ENCODE assay signal across 8 mouse cellular contexts in the genomic region with DNA sequence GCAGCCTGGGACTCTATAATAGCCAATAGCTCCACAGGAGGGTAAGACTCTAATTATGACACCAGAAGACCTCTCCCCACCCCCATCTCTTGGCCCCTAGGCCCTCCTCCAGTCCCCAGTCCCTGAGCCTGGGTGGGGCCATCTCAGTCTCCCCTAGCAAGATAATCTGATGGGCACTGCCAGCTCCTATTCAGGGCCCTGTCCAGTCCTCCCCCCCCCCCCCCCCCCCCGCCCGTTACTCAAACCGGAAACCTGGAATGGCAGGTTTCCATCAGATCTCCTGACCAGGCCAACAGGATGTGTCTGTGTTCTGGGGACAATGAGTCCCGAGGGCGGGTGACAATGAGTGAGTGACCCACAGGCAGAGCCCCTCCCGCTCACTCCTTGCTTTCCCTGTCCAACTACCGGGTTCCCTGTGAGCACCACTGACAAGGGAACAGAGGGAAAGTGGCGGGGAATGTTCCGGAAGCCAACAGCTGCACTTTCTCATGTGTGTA.
DNase-seq lines count a peak whose midpoint lies in the region; ATAC-seq and TF ChIP-seq lines count a peak whose summit lies in the region.

No protein-coding gene starts in this region.

- intact Hi-C loops in heart, postnatal 10 days (cut with DNase I), result loop anchor here (2.0 to 10.0 kb wide), 3 partner anchors 65 to 1393 kb away; no protein-coding TSS in a partner anchor
- intact Hi-C loops in left cerebral cortex, postnatal 36 days (cut with DNase I), result no loop called here
- intact Hi-C loops in left cerebral cortex, postnatal 14 days (cut with DNase I), result no loop called here

- no peaks in the 10 kb centered on the region for H3K4me1 ChIP-seq in midbrain, embryonic 13.5 days (replicated peaks)
- H3K4me1 ChIP-seq in midbrain, postnatal 0 days (ENCODE audit: insufficient read depth, low read length), result no peaks in the 10 kb centered on the region
- H3K4me1 ChIP-seq in limb, embryonic 10.5 days, result peaks cover 13% of the 10 kb centered on the region
- no peaks in the 10 kb centered on the region; the same call in 1 of the 2 replicates for H3K4me1 ChIP-seq in stomach, embryonic 16.5 days (ENCODE audit: control insufficient read depth, insufficient read depth, low read length)

- no peak overlapping the region for H3K27ac ChIP-seq in midbrain, embryonic 13.5 days
- H3K27ac ChIP-seq in midbrain, postnatal 0 days (ENCODE audit: low read depth, low read length), result no peak overlapping the region
- H3K27ac ChIP-seq in limb, embryonic 10.5 days, result peak overlapping the region; percentile 39; the same call in 1 of the 2 replicates
- peak overlapping the region; percentile 40 for H3K27ac ChIP-seq in stomach, embryonic 16.5 days (ENCODE audit: low read length)

- H3K27me3 ChIP-seq in midbrain, embryonic 13.5 days, result no peaks in the 10 kb centered on the region
- H3K27me3 ChIP-seq in midbrain, postnatal 0 days (ENCODE audit: insufficient read depth, low read length), result no peaks in the 10 kb centered on the region
- no peaks in the 10 kb centered on the region for H3K27me3 ChIP-seq in limb, embryonic 10.5 days (ENCODE audit: low read depth, poor library complexity, severe bottlenecking)
- no peaks in the 10 kb centered on the region for H3K27me3 ChIP-seq in stomach, embryonic 16.5 days (ENCODE audit: control insufficient read depth, insufficient read depth, low read length)

- H3K36me3 ChIP-seq in midbrain, embryonic 13.5 days, result no peaks in the 10 kb centered on the region
- H3K36me3 ChIP-seq in midbrain, postnatal 0 days (ENCODE audit: insufficient read depth, low read length), result no peaks in the 10 kb centered on the region
- peaks cover 89% of the 10 kb centered on the region for H3K36me3 ChIP-seq in limb, embryonic 10.5 days
- no peaks in the 10 kb centered on the region; the same call in 1 of the 2 replicates for H3K36me3 ChIP-seq in stomach, embryonic 16.5 days (ENCODE audit: control insufficient read depth, insufficient read depth, low read length)

- H3K4me2 ChIP-seq in midbrain, embryonic 13.5 days (replicated peaks), result no peak overlapping the region
- no peak overlapping the region for H3K4me2 ChIP-seq in midbrain, postnatal 0 days (ENCODE audit: low read depth, low read length, poor library complexity, severe bottlenecking)
- no peak overlapping the region for H3K4me2 ChIP-seq in stomach, embryonic 16.5 days (ENCODE audit: low read depth, low read length)

- no peak for TF ChIP-seq CTCF in midbrain, postnatal 0 days (IDR thresholded peaks at IDR 0.05)

- DNase-seq in midbrain, postnatal 0 days (ENCODE audit: low spot score), result no peak
- DNase-seq in heart, postnatal 10 days, result peak; percentile 75 to 80
- no peak for DNase-seq in limb, embryonic 10.5 days (ENCODE audit: low spot score)
- DNase-seq in left cerebral cortex, postnatal 36 days (ENCODE audit: low spot score in 2 of 2), result no peak
- DNase-seq in left cerebral cortex, postnatal 14 days (ENCODE audit: low spot score in 2 of 2), result no peak
- DNase-seq in thymus, postnatal 25 days, result no peak

- H3K9ac ChIP-seq in midbrain, embryonic 13.5 days (replicated peaks), result no peak overlapping the region
- no peak overlapping the region for H3K9ac ChIP-seq in midbrain, postnatal 0 days (replicated peaks; ENCODE audit: low read length, poor library complexity, severe bottlenecking)
- no peak overlapping the region for H3K9ac ChIP-seq in stomach, embryonic 16.5 days (ENCODE audit: low read length)

- H3K4me3 ChIP-seq in midbrain, embryonic 13.5 days (replicated peaks), result no peak overlapping the region
- H3K4me3 ChIP-seq in midbrain, postnatal 0 days (ENCODE audit: low read depth, low read length), result no peak overlapping the region
- no peak overlapping the region for H3K4me3 ChIP-seq in limb, embryonic 10.5 days
- H3K4me3 ChIP-seq in stomach, embryonic 16.5 days (replicated peaks; ENCODE audit: low read length), result no peak overlapping the region

- 0 out of 2 replicates have a peak, but pooled peaks have one; percentile 26 for ATAC-seq in midbrain, embryonic 13.5 days
- no peak for ATAC-seq in midbrain, postnatal 0 days (ENCODE audit: low FRiP score)
- peak; percentile 48; the same call in 1 of the 2 replicates for ATAC-seq in stomach, embryonic 16.5 days (ENCODE audit: insufficient read depth, low FRiP score)

- 73% methylated on average over 7 of the region's 9 CpGs for WGBS in midbrain, embryonic 13.5 days
- 83% methylated on average over 7 of the region's 9 CpGs for WGBS in midbrain, postnatal 0 days
- 69% methylated on average over 7 of the region's 9 CpGs for WGBS in limb, embryonic 10.5 days
- WGBS in stomach, embryonic 16.5 days, result 49% methylated on average over 8 of the region's 9 CpGs

- no peaks in the 10 kb centered on the region for H3K9me3 ChIP-seq in midbrain, embryonic 13.5 days
- H3K9me3 ChIP-seq in midbrain, postnatal 0 days (ENCODE audit: low read length), result no peaks in the 10 kb centered on the region
- no peaks in the 10 kb centered on the region for H3K9me3 ChIP-seq in limb, embryonic 10.5 days (replicated peaks)
- no peaks in the 10 kb centered on the region for H3K9me3 ChIP-seq in stomach, embryonic 16.5 days (replicated peaks; ENCODE audit: control insufficient read depth, low read length)

Comparison
In these comparisons a context has a peak if more than half of its experiments do, and no peak if none do; other contexts are left out.
1. H3K27ac ChIP-seq: peak in limb, embryonic 10.5 days (single experiment) and stomach, embryonic 16.5 days (single experiment); none in midbrain, embryonic 13.5 days (single experiment) and midbrain, postnatal 0 days (single experiment).
2. DNase-seq: peak in heart, postnatal 10 days (2 of 2); none in midbrain, postnatal 0 days (single experiment), limb, embryonic 10.5 days (single experiment), left cerebral cortex, postnatal 36 days (0 of 2), left cerebral cortex, postnatal 14 days (0 of 2) and thymus, postnatal 25 days (single experiment).